Mouse (Mus musculus): ENCODE measurements around the gene Yipf7.

Yipf7 gene

DNA sequence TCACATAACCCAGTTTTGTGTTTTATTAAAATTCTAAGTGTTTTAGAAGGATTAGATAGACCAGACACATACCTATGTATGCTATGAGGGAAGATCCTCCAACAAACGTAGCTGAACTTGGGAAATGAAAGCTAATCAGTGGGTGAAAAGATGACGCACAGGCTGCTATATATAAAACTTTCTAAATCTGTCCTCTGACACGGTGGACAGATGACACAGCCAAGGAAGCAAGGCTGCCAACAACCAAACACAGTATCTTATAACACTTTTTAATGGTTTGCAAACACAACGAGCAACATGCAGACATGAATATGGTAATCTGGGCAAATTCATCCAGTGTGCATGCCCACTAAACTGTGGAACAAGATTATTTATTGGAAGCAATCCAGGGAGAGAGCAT is at the start of gene Yipf7:
Yipf7 (minus strand) TSS at position 160 of the 400 bp plus-strand sequence.
- no peak for DNase-seq (ENCODE audit: low spot score in 2 of 2)

DNA sequence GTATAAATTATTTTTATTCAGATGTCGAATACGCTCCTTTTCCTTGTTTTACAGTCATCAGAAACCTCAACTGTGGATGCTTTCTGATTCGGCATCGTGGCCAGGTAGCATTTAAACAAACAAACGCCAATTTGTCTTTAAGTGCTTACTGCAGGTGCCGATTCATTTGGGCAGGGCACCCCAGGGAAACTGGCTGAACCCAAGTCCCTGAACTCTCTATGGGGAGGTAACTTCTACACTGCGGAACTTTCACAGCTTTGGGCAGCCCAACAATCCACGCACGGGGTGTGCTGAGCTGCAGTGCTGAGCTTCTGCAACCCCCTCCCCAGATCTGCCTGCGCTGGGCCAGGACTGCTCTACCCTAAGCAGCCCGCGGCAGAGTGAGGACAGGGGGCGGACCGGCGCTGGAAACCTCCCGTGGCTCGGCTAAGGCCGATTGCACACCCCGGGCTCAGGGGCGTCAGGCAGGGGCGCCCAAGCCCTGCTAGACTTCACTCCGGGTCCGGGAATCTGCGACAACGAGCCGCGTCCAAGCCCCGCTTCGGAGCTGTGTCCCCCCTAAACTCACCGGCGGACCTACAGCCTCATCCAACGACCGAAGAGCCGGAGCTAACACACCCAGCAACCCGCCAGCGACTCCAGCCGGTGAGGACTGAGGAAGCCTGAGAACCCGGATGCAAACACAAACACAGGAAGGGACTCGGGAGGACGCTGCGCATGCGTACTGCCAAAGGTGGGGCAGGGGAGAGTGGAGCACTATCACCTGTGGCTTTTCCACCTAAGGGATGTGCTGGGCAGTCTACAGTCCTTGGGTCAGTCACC is 49.4 kb upstream of the Yipf7 start, which contains the start of gene Gnpda2:
Gnpda2 (minus strand) TSS at position 701 of the 822 bp plus-strand sequence.
- DNase-seq (ENCODE audit: low spot score in 2 of 2) = peak; percentile 68 to 82

DNA sequence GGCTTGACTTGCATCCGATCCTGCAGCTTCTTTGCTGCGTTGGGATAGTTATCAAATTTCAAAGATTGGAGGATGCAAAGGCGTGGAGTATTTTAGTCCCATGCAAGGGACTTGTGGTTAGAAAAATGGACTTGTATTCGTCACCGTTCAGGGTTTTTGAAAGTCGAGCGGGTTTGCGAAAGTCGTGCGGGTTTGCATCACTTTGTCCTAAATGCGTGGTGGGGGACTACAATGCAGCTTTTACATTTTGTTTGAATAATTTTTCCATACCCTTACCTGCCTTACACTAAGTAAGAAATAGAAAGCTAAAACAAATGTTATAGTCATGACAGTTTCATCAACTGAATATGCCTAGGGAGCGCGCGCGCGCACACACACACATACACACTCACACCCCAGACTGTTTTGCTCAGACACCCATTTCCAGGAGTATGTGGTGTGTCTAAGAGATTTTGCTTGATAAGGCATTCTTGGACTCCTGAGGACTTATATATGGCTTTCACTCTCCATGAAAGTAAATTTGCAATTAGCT is 15.0 kb upstream of the Yipf7 start:
- DNase-seq (ENCODE audit: low spot score in 2 of 2) = peak in 1 of 2 experiments; percentile 2

DNA sequence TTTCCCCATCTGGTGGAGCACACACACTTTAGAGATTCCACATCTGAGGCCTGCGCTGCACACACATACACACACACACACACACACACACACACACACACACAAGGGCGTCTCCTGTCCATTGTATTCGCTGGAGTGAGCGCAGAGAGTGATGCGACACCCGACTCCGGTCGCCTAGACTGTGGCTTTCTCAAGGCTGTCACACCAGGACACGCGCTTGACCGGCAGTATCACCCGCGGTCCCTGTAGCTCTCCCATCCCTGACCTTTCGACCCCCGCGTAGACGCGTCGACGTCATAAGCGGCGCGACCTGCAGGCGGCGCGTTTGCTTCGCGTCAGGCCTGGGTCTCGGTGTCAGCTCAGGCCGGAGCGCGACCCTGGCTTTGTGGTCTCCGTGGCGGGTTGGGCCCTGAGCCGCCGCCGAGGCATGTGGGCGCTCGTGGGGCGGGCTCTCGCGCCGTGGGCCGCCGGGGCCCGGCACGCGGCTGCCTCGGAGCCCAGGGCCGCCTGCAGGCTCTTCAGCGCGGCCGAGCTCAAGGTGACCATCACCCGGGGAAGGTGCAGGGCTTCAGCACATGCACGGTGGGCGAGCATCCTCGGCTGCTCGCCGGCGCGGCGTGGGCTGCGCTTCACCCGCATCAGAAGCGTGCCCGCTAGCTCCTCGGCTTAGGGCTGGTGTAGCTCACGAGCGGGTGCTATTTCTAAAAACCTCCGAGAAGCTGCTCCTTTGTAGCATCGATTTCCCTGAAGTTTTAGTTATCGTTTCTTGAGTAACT is 14.4 kb upstream of the Yipf7 start, which contains the start of gene Guf1:
Guf1 (plus strand) TSS at position 296 of the 776 bp plus-strand sequence.
- DNase-seq (ENCODE audit: low spot score in 2 of 2) = peak; percentile 93 to 98

GRCm38 (mm10) chr5:69541680-69542079 is 768 bp downstream of the Yipf7 start:
- DNase-seq (ENCODE audit: low spot score in 2 of 2) = no peak

- no peak for DNase-seq (ENCODE audit: low spot score in 2 of 2)
Measured at GRCm38 (mm10) chr5:69523944-69524343, 18.5 kb downstream of the Yipf7 start.

GRCm38 (mm10) chr5:69522064-69522463 is 20.4 kb downstream of the Yipf7 start:
- DNase-seq (ENCODE audit: low spot score in 2 of 2) = no peak

DNA sequence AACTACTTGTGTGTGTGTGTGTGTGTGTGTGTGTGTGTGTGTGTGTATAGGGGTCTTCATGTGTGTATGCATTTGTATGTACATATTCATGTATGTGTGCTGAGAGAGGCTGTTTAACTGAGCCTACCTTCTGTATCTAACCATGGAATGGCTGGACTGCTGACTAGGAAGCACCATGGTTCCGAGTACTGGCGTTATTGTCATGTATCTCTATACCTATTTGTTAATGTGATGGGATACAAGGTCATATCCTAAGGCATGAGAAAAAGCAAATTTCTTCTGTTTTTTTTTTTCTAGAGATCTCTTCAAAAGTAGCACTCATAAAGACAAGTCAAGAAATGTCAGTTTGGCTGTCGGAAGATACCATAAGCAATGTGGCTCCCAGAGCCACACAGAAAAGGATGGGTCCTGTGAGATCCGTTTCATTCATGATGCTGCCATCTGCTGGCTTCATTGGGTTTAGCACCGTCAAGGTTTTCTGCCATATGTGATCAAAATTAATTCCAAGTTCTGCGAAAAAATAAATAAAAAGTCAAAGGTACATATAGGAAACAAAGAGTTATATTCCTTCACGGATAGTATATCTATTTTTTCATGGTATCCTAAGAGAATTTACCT is 21.7 kb downstream of the Yipf7 start:
- DNase-seq (ENCODE audit: low spot score in 2 of 2) = peak; percentile 41 to 69

GRCm38 (mm10) chr5:69512203-69512602 is 30.2 kb downstream of the Yipf7 start:
- DNase-seq (ENCODE audit: low spot score in 2 of 2) = no peak

- DNase-seq (ENCODE audit: low spot score in 2 of 2) = no peak
Measured at GRCm38 (mm10) chr5:69511631-69512030, 30.8 kb downstream of the Yipf7 start.

DNA sequence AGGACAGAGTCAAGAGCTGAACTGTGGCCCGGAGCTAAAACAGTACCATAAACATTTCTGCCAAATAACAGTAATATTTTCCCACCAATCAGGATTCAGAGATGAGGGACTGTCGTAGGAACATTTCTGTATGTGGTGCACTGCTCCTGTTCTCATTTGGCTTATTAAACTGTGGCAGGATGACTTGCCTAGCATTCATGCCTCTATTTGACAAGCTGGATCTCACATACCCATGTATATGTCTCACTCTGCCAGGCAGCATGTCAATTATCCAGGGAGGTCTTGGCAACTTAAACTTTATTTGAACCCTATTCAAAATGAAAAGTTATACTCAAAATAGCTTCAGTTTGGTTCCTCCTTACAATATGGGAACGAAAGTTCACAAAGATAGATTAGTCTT is 35.4 kb downstream of the Yipf7 start:
- DNase-seq (ENCODE audit: low spot score in 2 of 2) = no peak

DNA sequence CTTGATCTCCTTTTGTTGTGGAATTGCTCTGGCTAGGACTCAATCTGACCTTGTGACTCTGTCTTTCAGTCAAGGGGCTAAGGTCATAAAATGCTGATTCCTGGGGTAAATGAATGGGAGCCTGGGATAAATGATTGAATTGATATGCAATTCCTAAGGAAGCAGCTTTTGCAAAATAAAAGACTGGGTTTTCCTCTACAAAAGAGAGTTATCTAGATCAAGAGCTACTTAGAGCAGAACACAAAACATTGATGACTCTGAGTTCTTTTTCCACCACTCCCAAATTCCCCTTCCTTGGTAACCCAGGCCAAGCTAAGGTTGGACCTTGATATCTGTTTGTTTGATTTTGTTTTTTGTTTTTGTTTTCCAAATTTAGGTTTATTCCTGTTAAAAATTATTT is 53.4 kb downstream of the Yipf7 start:
- no peak for DNase-seq (ENCODE audit: low spot score in 2 of 2)

DNA sequence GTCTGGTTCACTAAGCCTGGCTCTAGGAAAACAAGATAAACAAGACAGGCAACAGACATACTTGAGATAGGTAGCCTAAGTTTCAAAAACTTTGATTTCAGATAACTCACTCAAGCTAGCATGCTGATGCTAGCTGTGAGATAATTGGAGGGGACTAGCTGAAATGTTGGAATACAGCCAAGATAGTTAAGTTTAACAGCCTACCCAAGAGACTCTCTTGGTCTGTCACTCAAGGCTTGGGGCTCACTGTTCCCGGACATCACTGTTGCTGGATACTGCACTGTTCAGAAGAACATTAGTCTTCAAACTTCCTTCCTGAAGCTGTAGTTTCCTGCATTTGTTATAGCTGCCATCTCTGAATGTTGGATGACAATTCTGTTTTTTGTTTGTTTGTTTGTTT is 74.9 kb downstream of the Yipf7 start:
- no peak for DNase-seq (ENCODE audit: low spot score in 2 of 2)
